Mouse (Mus musculus): ENCODE results near the gene Dld. TPM values are rescaled to one million over a fixed set of nuclear protein-coding genes. Genes with fewer than 3 reads are reported as not detected.

Gene Dld
- polyA plus RNA-seq, 1 experiment from 2014 or later = 165 TPM

GRCm38 (mm10) chr12:31302766-31303511 lies 48.3 kb downstream of the Dld start:
- no peak for ATAC-seq (ENCODE audit: low FRiP score)
- DNase-seq (ENCODE audit: low spot score) = no peak
- Histone ChIP-seq H3K36me3 (ENCODE audit: control insufficient read depth, insufficient read depth, low read length) (no peaks in the 10 kb centered on the region), H3K4me3 (ENCODE audit: low read depth, low read length) (no peak overlapping the region), H3K4me2 (replicated peaks; ENCODE audit: low read depth, low read length) (no peak overlapping the region), H3K9me3 (ENCODE audit: control insufficient read depth, low read length) (no peaks in the 10 kb centered on the region), H3K27me3 (ENCODE audit: control insufficient read depth, insufficient read depth, low read length) (no peaks in the 10 kb centered on the region), H3K9ac (ENCODE audit: low read depth, low read length) (no peak overlapping the region), H3K27ac (ENCODE audit: low read depth, low read length) (no peak overlapping the region), H3K4me1 (replicated peaks; ENCODE audit: control insufficient read depth, insufficient read depth, low read length) (no peaks in the 10 kb centered on the region)
- 88% methylated on average over 16 of the region's 16 CpGs for WGBS

GRCm38 (mm10) chr12:31302266-31302665 lies 49.0 kb downstream of the Dld start:
- Histone ChIP-seq H3K9ac (ENCODE audit: low read depth, low read length) (no peak overlapping the region), H3K4me2 (replicated peaks; ENCODE audit: low read depth, low read length) (no peak overlapping the region), H3K9me3 (ENCODE audit: control insufficient read depth, low read length) (no peaks in the 10 kb centered on the region), H3K4me3 (ENCODE audit: low read depth, low read length) (no peak overlapping the region), H3K4me1 (replicated peaks; ENCODE audit: control insufficient read depth, insufficient read depth, low read length) (no peaks in the 10 kb centered on the region), H3K36me3 (ENCODE audit: control insufficient read depth, insufficient read depth, low read length) (no peaks in the 10 kb centered on the region), H3K27me3 (ENCODE audit: control insufficient read depth, insufficient read depth, low read length) (no peaks in the 10 kb centered on the region), H3K27ac (ENCODE audit: low read depth, low read length) (no peak overlapping the region)
- ATAC-seq (ENCODE audit: low FRiP score) (no peak), DNase-seq (ENCODE audit: low spot score) (no peak)
- WGBS = 85% methylated on average over 5 of the region's 5 CpGs

- no peak overlapping the region for H3K9ac ChIP-seq (ENCODE audit: low read depth, low read length)
- no peak for ATAC-seq (ENCODE audit: low FRiP score)
- no peaks in the 10 kb centered on the region for H3K27me3 ChIP-seq (ENCODE audit: control insufficient read depth, insufficient read depth, low read length)
- H3K36me3 ChIP-seq (ENCODE audit: control insufficient read depth, insufficient read depth, low read length) = no peaks in the 10 kb centered on the region
- no peak overlapping the region for H3K4me2 ChIP-seq (replicated peaks; ENCODE audit: low read depth, low read length)
- H3K4me3 ChIP-seq (ENCODE audit: low read depth, low read length) = no peak overlapping the region
- DNase-seq (ENCODE audit: low spot score) = no peak
- H3K9me3 ChIP-seq (ENCODE audit: control insufficient read depth, low read length) = no peaks in the 10 kb centered on the region
- no peak overlapping the region for H3K27ac ChIP-seq (ENCODE audit: low read depth, low read length)
- WGBS = 95% methylated on average over 9 of the region's 9 CpGs
- H3K4me1 ChIP-seq (replicated peaks; ENCODE audit: control insufficient read depth, insufficient read depth, low read length) = no peaks in the 10 kb centered on the region
These were observed 51.0 kb downstream of the Dld start for GRCm38 (mm10) chr12:31300276-31300675.

- Histone ChIP-seq H3K36me3 (ENCODE audit: control insufficient read depth, insufficient read depth, low read length) (no peaks in the 10 kb centered on the region), H3K9ac (ENCODE audit: low read depth, low read length) (no peak overlapping the region), H3K9me3 (ENCODE audit: control insufficient read depth, low read length) (no peaks in the 10 kb centered on the region), H3K27ac (ENCODE audit: low read depth, low read length) (no peak overlapping the region), H3K4me3 (ENCODE audit: low read depth, low read length) (no peak overlapping the region), H3K27me3 (ENCODE audit: control insufficient read depth, insufficient read depth, low read length) (no peaks in the 10 kb centered on the region), H3K4me2 (replicated peaks; ENCODE audit: low read depth, low read length) (no peak overlapping the region), H3K4me1 (replicated peaks; ENCODE audit: control insufficient read depth, insufficient read depth, low read length) (no peaks in the 10 kb centered on the region)
- ATAC-seq (ENCODE audit: low FRiP score) (no peak), DNase-seq (ENCODE audit: low spot score) (no peak)
- WGBS = 88% methylated on average over 14 of the region's 14 CpGs
These were observed 51.5 kb downstream of the Dld start for GRCm38 (mm10) chr12:31299676-31300197.

GRCm38 (mm10) chr12:31299126-31299525 lies 52.1 kb downstream of the Dld start:
- no peaks in the 10 kb centered on the region for H3K36me3 ChIP-seq (ENCODE audit: control insufficient read depth, insufficient read depth, low read length)
- DNase-seq (ENCODE audit: low spot score) (no peak), ATAC-seq (ENCODE audit: low FRiP score) (no peak)
- no peaks in the 10 kb centered on the region for H3K9me3 ChIP-seq (ENCODE audit: control insufficient read depth, low read length)
- H3K9ac ChIP-seq (ENCODE audit: low read depth, low read length) = no peak overlapping the region
- H3K4me2 ChIP-seq (replicated peaks; ENCODE audit: low read depth, low read length) = no peak overlapping the region
- no peaks in the 10 kb centered on the region for H3K27me3 ChIP-seq (ENCODE audit: control insufficient read depth, insufficient read depth, low read length)
- no peak overlapping the region for H3K4me3 ChIP-seq (ENCODE audit: low read depth, low read length)
- H3K4me1 ChIP-seq (replicated peaks; ENCODE audit: control insufficient read depth, insufficient read depth, low read length) = no peaks in the 10 kb centered on the region
- WGBS = 90% methylated on average over 3 of the region's 3 CpGs
- no peak overlapping the region for H3K27ac ChIP-seq (ENCODE audit: low read depth, low read length)

- Histone ChIP-seq H3K27ac (ENCODE audit: low read depth, low read length) (no peak overlapping the region), H3K9me3 (ENCODE audit: control insufficient read depth, low read length) (no peaks in the 10 kb centered on the region), H3K36me3 (ENCODE audit: control insufficient read depth, insufficient read depth, low read length) (no peaks in the 10 kb centered on the region), H3K9ac (ENCODE audit: low read depth, low read length) (no peak overlapping the region), H3K4me2 (replicated peaks; ENCODE audit: low read depth, low read length) (no peak overlapping the region), H3K27me3 (ENCODE audit: control insufficient read depth, insufficient read depth, low read length) (no peaks in the 10 kb centered on the region), H3K4me3 (ENCODE audit: low read depth, low read length) (no peak overlapping the region), H3K4me1 (replicated peaks; ENCODE audit: control insufficient read depth, insufficient read depth, low read length) (no peaks in the 10 kb centered on the region)
- 85% methylated on average over 8 of the region's 8 CpGs for WGBS
- ATAC-seq (ENCODE audit: low FRiP score) (no peak), DNase-seq (ENCODE audit: low spot score) (no peak)
These were observed 52.7 kb downstream of the Dld start for GRCm38 (mm10) chr12:31298530-31298929.

GRCm38 (mm10) chr12:31298122-31298521 lies 53.1 kb downstream of the Dld start:
- no peaks in the 10 kb centered on the region for H3K9me3 ChIP-seq (ENCODE audit: control insufficient read depth, low read length)
- no peaks in the 10 kb centered on the region for H3K36me3 ChIP-seq (ENCODE audit: control insufficient read depth, insufficient read depth, low read length)
- no peak overlapping the region for H3K27ac ChIP-seq (ENCODE audit: low read depth, low read length)
- no peak overlapping the region for H3K4me2 ChIP-seq (replicated peaks; ENCODE audit: low read depth, low read length)
- no peak overlapping the region for H3K9ac ChIP-seq (ENCODE audit: low read depth, low read length)
- ATAC-seq (ENCODE audit: low FRiP score) (no peak), DNase-seq (ENCODE audit: low spot score) (no peak)
- no peak overlapping the region for H3K4me3 ChIP-seq (ENCODE audit: low read depth, low read length)
- 87% methylated on average over 4 of the region's 4 CpGs for WGBS
- H3K27me3 ChIP-seq (ENCODE audit: control insufficient read depth, insufficient read depth, low read length) = no peaks in the 10 kb centered on the region
- H3K4me1 ChIP-seq (replicated peaks; ENCODE audit: control insufficient read depth, insufficient read depth, low read length) = no peaks in the 10 kb centered on the region

GRCm38 (mm10) chr12:31296097-31296496 lies 55.2 kb downstream of the Dld start:
- Histone ChIP-seq H3K36me3 (ENCODE audit: control insufficient read depth, insufficient read depth, low read length) (no peaks in the 10 kb centered on the region), H3K9ac (ENCODE audit: low read depth, low read length) (no peak overlapping the region), H3K27me3 (ENCODE audit: control insufficient read depth, insufficient read depth, low read length) (no peaks in the 10 kb centered on the region), H3K4me2 (replicated peaks; ENCODE audit: low read depth, low read length) (no peak overlapping the region), H3K9me3 (ENCODE audit: control insufficient read depth, low read length) (no peaks in the 10 kb centered on the region), H3K4me1 (replicated peaks; ENCODE audit: control insufficient read depth, insufficient read depth, low read length) (no peaks in the 10 kb centered on the region), H3K4me3 (ENCODE audit: low read depth, low read length) (no peak overlapping the region), H3K27ac (ENCODE audit: low read depth, low read length) (no peak overlapping the region)
- DNase-seq (ENCODE audit: low spot score) (no peak), ATAC-seq (ENCODE audit: low FRiP score) (no peak)
- WGBS = 75% methylated on average over 4 of the region's 4 CpGs

- H3K9me3 ChIP-seq (ENCODE audit: control insufficient read depth, low read length) = no peaks in the 10 kb centered on the region
- H3K27ac ChIP-seq (ENCODE audit: low read depth, low read length) = no peak overlapping the region
- no peak overlapping the region for H3K9ac ChIP-seq (ENCODE audit: low read depth, low read length)
- H3K4me2 ChIP-seq (replicated peaks; ENCODE audit: low read depth, low read length) = no peak overlapping the region
- H3K4me3 ChIP-seq (ENCODE audit: low read depth, low read length) = no peak overlapping the region
- no peaks in the 10 kb centered on the region for H3K4me1 ChIP-seq (replicated peaks; ENCODE audit: control insufficient read depth, insufficient read depth, low read length)
- ATAC-seq (ENCODE audit: low FRiP score) (no peak), DNase-seq (ENCODE audit: low spot score) (no peak)
- no peaks in the 10 kb centered on the region for H3K27me3 ChIP-seq (ENCODE audit: control insufficient read depth, insufficient read depth, low read length)
- 59% methylated on average over 3 of the region's 3 CpGs for WGBS
- H3K36me3 ChIP-seq (ENCODE audit: control insufficient read depth, insufficient read depth, low read length) = no peaks in the 10 kb centered on the region
These were observed 55.7 kb downstream of the Dld start for GRCm38 (mm10) chr12:31295505-31295904.

Measured in hindbrain, embryonic 11.5 days (tissue).